Comparison of ENCODE assay signal across 13 mouse cellular contexts in the genomic region with DNA sequence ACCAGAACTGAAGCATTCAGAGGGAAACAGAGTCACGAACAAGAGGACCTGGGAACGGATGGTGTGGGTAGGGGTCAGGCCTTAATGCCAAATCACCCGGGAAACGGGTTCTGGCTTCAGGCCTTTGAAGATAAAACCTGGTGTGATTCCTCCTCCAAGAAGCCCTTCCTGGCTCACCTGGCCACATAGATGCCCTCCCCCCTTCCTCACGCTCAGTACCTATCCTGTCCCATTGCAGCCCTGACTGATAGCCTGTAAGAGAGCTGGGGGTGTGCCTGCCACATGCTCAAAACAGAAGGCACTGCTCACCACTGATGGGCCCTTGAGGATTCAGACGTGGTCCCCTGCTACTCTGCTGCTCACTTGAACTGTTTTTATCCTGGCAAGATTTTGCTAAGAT. TPM values are rescaled to one million over a fixed set of nuclear protein-coding genes. Genes with fewer than 3 reads are reported as not detected.
A peak's percentile ranks its signal among the peaks of the same experiment; 100 is the strongest.
DNase-seq lines count a peak whose midpoint lies in the region; ATAC-seq and TF ChIP-seq lines count a peak whose summit lies in the region.
"Had no signal": no experiment of that assay in that cellular context is flagged by ENCODE, and none has a peak within 500 bp of the region (broad histone marks: within the 10 kb centered on the region; RNA-seq: fewer than 3 reads in every experiment).

No protein-coding gene starts in this region.

- TF ChIP-seq CTCF in kidney, postnatal 0 days (IDR thresholded peaks at IDR 0.05; ENCODE audit: low read depth) = no peak
- no peak for TF ChIP-seq CTCF in bone marrow macrophage, adult 2 months (IDR thresholded peaks at IDR 0.05; ENCODE audit: low read depth, low read length)
- TF ChIP-seq CTCF in heart, postnatal 0 days (IDR thresholded peaks at IDR 0.05; ENCODE audit: low read depth) = no peak

- no peak for TF ChIP-seq POLR2A in bone marrow macrophage, adult 2 months (IDR thresholded peaks at IDR 0.05; ENCODE audit: borderline replicate concordance, low read depth, low read length)

- TF ChIP-seq EP300 in heart, postnatal 0 days (IDR thresholded peaks at IDR 0.05; ENCODE audit: low read depth) = no peak

- H3K4me1 ChIP-seq in kidney, postnatal 0 days (replicated peaks; ENCODE audit: insufficient read depth, low read length) = peaks cover 28% of the 10 kb centered on the region
- H3K4me1 ChIP-seq in bone marrow macrophage, adult 2 months (ENCODE audit: control insufficient read depth, insufficient read depth, low read length) = peaks cover 10% of the 10 kb centered on the region
- peaks cover 14% of the 10 kb centered on the region; the same call in 1 of the 2 replicates for H3K4me1 ChIP-seq in heart, postnatal 0 days (ENCODE audit: control insufficient read depth, insufficient read depth)

- no peak overlapping the region; the same call in 1 of the 2 replicates for H3K9ac ChIP-seq in kidney, postnatal 0 days (ENCODE audit: low read depth, low read length)
- no peak overlapping the region for H3K9ac ChIP-seq in heart, postnatal 0 days (replicated peaks; ENCODE audit: low read depth, low read length)
- H3K9ac ChIP-seq: liver, postnatal 0 days had no signal

- no peaks in the 10 kb centered on the region for H3K9me3 ChIP-seq in kidney, postnatal 0 days (replicated peaks; ENCODE audit: low read length)
- H3K9me3 ChIP-seq in heart, postnatal 0 days (replicated peaks; ENCODE audit: control insufficient read depth, low read length) = no peaks in the 10 kb centered on the region

- no peak overlapping the region for H3K4me3 ChIP-seq in kidney, postnatal 0 days (replicated peaks; ENCODE audit: low read depth, low read length)
- H3K4me3 ChIP-seq in bone marrow macrophage, adult 2 months (ENCODE audit: insufficient read depth, low read length) = peak overlapping the region; percentile 66
- 0 out of 2 replicates have a peak overlapping the region, but pooled peaks have one; percentile 82 for H3K4me3 ChIP-seq in heart, postnatal 0 days (ENCODE audit: low read depth, low read length)

- H3K36me3 ChIP-seq in kidney, postnatal 0 days (ENCODE audit: insufficient read depth, low read length) = peaks cover 47% of the 10 kb centered on the region
- peaks cover 65% of the 10 kb centered on the region for H3K36me3 ChIP-seq in heart, postnatal 0 days (replicated peaks; ENCODE audit: control insufficient read depth, insufficient read depth, low read length)

- peak overlapping the region; percentile 100; the same call in 1 of the 2 replicates for H3K4me2 ChIP-seq in kidney, postnatal 0 days (ENCODE audit: low read length)
- peak overlapping the region; percentile 95 for H3K4me2 ChIP-seq in heart, postnatal 0 days (ENCODE audit: low read depth, low read length)

- no peak for ATAC-seq in kidney, postnatal 0 days (replicated peaks; ENCODE audit: low FRiP score, low read depth)
- no peak for ATAC-seq in heart, postnatal 0 days (ENCODE audit: insufficient read depth, low read depth)
- ATAC-seq: liver, postnatal 0 days had no signal

- peak; percentile 92 for DNase-seq in heart, adult 11 months
- DNase-seq in heart, postnatal 25 days (ENCODE audit: low spot score) = no peak
- no peak for DNase-seq in kidney, postnatal 0 days (ENCODE audit: low spot score)
- no peak for DNase-seq in kidney, postnatal 4 days
- no peak for DNase-seq in heart, postnatal 0 days (ENCODE audit: low spot score)
- no peak for DNase-seq in yolk sac, embryonic 10.5 days (ENCODE audit: low spot score)
- no peak for DNase-seq in gastrocnemius, adult 18-20 months (ENCODE audit: low spot score)
- DNase-seq: B cell, adult 2 months; gastrocnemius, postnatal 25 days; kidney, adult 18-20 months; liver, postnatal 0 days; thymus, adult 18-20 months had no signal

- no peak overlapping the region for H3K27ac ChIP-seq in kidney, postnatal 0 days
- no peak overlapping the region; the same call in 1 of the 2 replicates for H3K27ac ChIP-seq in bone marrow macrophage, adult 2 months (ENCODE audit: insufficient read depth, low read depth, low read length)
- peak overlapping the region; percentile 94; the same call in 1 of the 2 replicates for H3K27ac ChIP-seq in heart, postnatal 0 days (ENCODE audit: low read depth)

- 79% methylated on average over 6 of the region's 6 CpGs for WGBS in kidney, postnatal 0 days
- 75% methylated on average over 6 of the region's 6 CpGs for WGBS in heart, postnatal 0 days

- intact Hi-C loops in heart, postnatal 25 days (cut with DNase I) = loop anchor here (2.0 kb wide), 2 partner anchors 17 to 55 kb away; no protein-coding TSS in a partner anchor

- no peaks in the 10 kb centered on the region for H3K27me3 ChIP-seq in kidney, postnatal 0 days (ENCODE audit: insufficient read depth, low read length)
- H3K27me3 ChIP-seq in heart, postnatal 0 days (ENCODE audit: control insufficient read depth, insufficient read depth, low read length) = no peaks in the 10 kb centered on the region

RNA-seq across cellular contexts. Expression of gene Pcnx3, which starts 5.1 kb away (rescaled TPM):
- total RNA-seq in heart, postnatal 25 days (2021) = 10 to 100 TPM; 17.8 to 18.0 TPM
- polyA plus RNA-seq in kidney, postnatal 0 days (2015; fragmentation: Nextera tagmentation; extraction: Ambion mirVana) = 14.8 and 15.0 TPM in 2 replicates
- polyA plus RNA-seq in bone marrow macrophage, adult 2 months (2012; ENCODE audit: insufficient read depth, insufficient read length, missing spikeins) = 43.3 and 54.9 TPM in 2 replicates
- 27.0 and 35.9 TPM in 2 replicates for total RNA-seq in heart, postnatal 0 days (2014; rRNA removed; ENCODE audit: low replicate concordance)
- polyA plus RNA-seq in heart, postnatal 0 days (2015; fragmentation: Nextera tagmentation; extraction: Ambion mirVana) = 6.1 and 6.7 TPM in 2 replicates
- 10 to 100 TPM; 12.5 to 13.8 TPM for total RNA-seq in gastrocnemius, adult 18-20 months (2021)

RNA-seq across cellular contexts. Expression of gene Map3k11, which starts 5.3 kb away (rescaled TPM):
- 10 to 100 TPM; 24.0 to 30.4 TPM for total RNA-seq in heart, postnatal 25 days (2021)
- 35.4 and 39.8 TPM in 2 replicates for polyA plus RNA-seq in kidney, postnatal 0 days (2015; fragmentation: Nextera tagmentation; extraction: Ambion mirVana)
- 79.9 and 99.1 TPM in 2 replicates for polyA plus RNA-seq in bone marrow macrophage, adult 2 months (2012; ENCODE audit: insufficient read depth, insufficient read length, missing spikeins)
- 43.5 and 51.5 TPM in 2 replicates for total RNA-seq in heart, postnatal 0 days (2014; rRNA removed; ENCODE audit: low replicate concordance)
- 16.3 and 17.0 TPM in 2 replicates for polyA plus RNA-seq in heart, postnatal 0 days (2015; fragmentation: Nextera tagmentation; extraction: Ambion mirVana)
- total RNA-seq in gastrocnemius, adult 18-20 months (2021) = 1 to 10 TPM; 8.6 to 9.4 TPM

RNA-seq across cellular contexts. Expression of gene Kcnk7, which starts 10.4 kb away (rescaled TPM):
- total RNA-seq in heart, postnatal 25 days (2021) = not detected
- 0.32 and 0.33 TPM in 2 replicates for polyA plus RNA-seq in kidney, postnatal 0 days (2015; fragmentation: Nextera tagmentation; extraction: Ambion mirVana)
- not detected in 2 replicates for polyA plus RNA-seq in bone marrow macrophage, adult 2 months (2012; ENCODE audit: insufficient read depth, insufficient read length, missing spikeins)
- not detected in 2 replicates for total RNA-seq in heart, postnatal 0 days (2014; rRNA removed; ENCODE audit: low replicate concordance)
- polyA plus RNA-seq in heart, postnatal 0 days (2015; fragmentation: Nextera tagmentation; extraction: Ambion mirVana) = 0.30 and 0.34 TPM in 2 replicates
- not detected for total RNA-seq in gastrocnemius, adult 18-20 months (2021)
- total RNA-seq: gastrocnemius, postnatal 25 days had no signal

RNA-seq across cellular contexts. Expression of gene Sipa1, which starts 30.3 kb away (rescaled TPM):
- 10 to 100 TPM; 23.3 to 31.3 TPM for total RNA-seq in heart, postnatal 25 days (2021)
- 22.5 and 26.2 TPM in 2 replicates for polyA plus RNA-seq in kidney, postnatal 0 days (2015; fragmentation: Nextera tagmentation; extraction: Ambion mirVana)
- 93.4 and 117 TPM in 2 replicates for polyA plus RNA-seq in bone marrow macrophage, adult 2 months (2012; ENCODE audit: insufficient read depth, insufficient read length, missing spikeins)
- total RNA-seq in heart, postnatal 0 days (2014; rRNA removed; ENCODE audit: low replicate concordance) = 33.2 and 37.8 TPM in 2 replicates
- polyA plus RNA-seq in heart, postnatal 0 days (2015; fragmentation: Nextera tagmentation; extraction: Ambion mirVana) = 12.3 and 14.0 TPM in 2 replicates
- 1 to 10 TPM; 5.6 to 8.2 TPM for total RNA-seq in gastrocnemius, adult 18-20 months (2021)

RNA-seq across cellular contexts. Expression of gene Ehbp1l1, which starts 32.3 kb away (rescaled TPM):
- total RNA-seq in heart, postnatal 25 days (2021) = 100 to 1,000 TPM; 140 to 149 TPM
- polyA plus RNA-seq in kidney, postnatal 0 days (2015; fragmentation: Nextera tagmentation; extraction: Ambion mirVana) = 14.3 and 15.0 TPM in 2 replicates
- polyA plus RNA-seq in bone marrow macrophage, adult 2 months (2012; ENCODE audit: insufficient read depth, insufficient read length, missing spikeins) = 123 and 125 TPM in 2 replicates
- 113 and 118 TPM in 2 replicates for total RNA-seq in heart, postnatal 0 days (2014; rRNA removed; ENCODE audit: low replicate concordance)
- 86.5 and 111 TPM in 2 replicates for polyA plus RNA-seq in heart, postnatal 0 days (2015; fragmentation: Nextera tagmentation; extraction: Ambion mirVana)
- total RNA-seq in gastrocnemius, adult 18-20 months (2021) = 100 to 1,000 TPM; 210 to 241 TPM
